Mouse (Mus musculus): ENCODE measurements around the gene Usp35.

GRCm38 (mm10) chr7:97304471-97304870, 27.3 kb downstream of the Usp35 start:
- no peak for TF ChIP-seq POLR2A (IDR thresholded peaks at IDR 0.05; ENCODE audit: insufficient read depth, low read depth, low read length)
- TF ChIP-seq CTCF (IDR thresholded peaks at IDR 0.05; ENCODE audit: insufficient read depth, low read depth, low read length) = no peak
